Mouse (Mus musculus): ENCODE results near the gene Il24. TPM values are rescaled to one million over a fixed set of nuclear protein-coding genes. Genes with fewer than 3 reads are reported as not detected.

Gene Il24
- polyA plus RNA-seq (2012; rRNA removed) = not detected in 2 replicates

GRCm38 (mm10) chr1:130887354-130887753 lies at the start of gene Il24:
Il24 (minus strand) TSS chr1:130887454.

GRCm38 (mm10) chr1:130911401-130912010 lies 24.3 kb upstream of the Il24 start, which contains the start of gene Il20:
Il20 (minus strand) TSS chr1:130911451.

GRCm38 (mm10) chr1:130865541-130866221 lies 21.6 kb downstream of the Il24 start, which contains the start of gene Fcmr:
Fcmr (plus strand) TSS chr1:130865669.

Other genes with a start within 250 kb of the Il24 start
- gene C4bp, start 225.8 kb downstream of the Il24 start, polyA plus RNA-seq (2012; rRNA removed) = 0.02 and 0.04 TPM in 2 replicates
- 0.10 TPM in 1 of 2 replicates, not detected in the other for gene Gm29427, start 171.7 kb downstream of the Il24 start, polyA plus RNA-seq (2012; rRNA removed)
- 2.9 and 5.2 TPM in 2 replicates for gene Yod1, start 170.1 kb downstream of the Il24 start, polyA plus RNA-seq (2012; rRNA removed)
- gene Pfkfb2, start 158.2 kb downstream of the Il24 start, polyA plus RNA-seq (2012; rRNA removed) = 19.9 and 20.8 TPM in 2 replicates
- 0.67 and 0.72 TPM in 2 replicates for gene AA986860, start 155.5 kb downstream of the Il24 start, polyA plus RNA-seq (2012; rRNA removed)
- 0.06 and 0.07 TPM in 2 replicates for gene Fcamr, start 86.6 kb downstream of the Il24 start, polyA plus RNA-seq (2012; rRNA removed)
- 0.02 and 0.06 TPM in 2 replicates for gene Pigr, start 60.8 kb downstream of the Il24 start, polyA plus RNA-seq (2012; rRNA removed)
- gene Fcmr, start 21.8 kb downstream of the Il24 start, polyA plus RNA-seq (2012; rRNA removed) = not detected in 2 replicates
- gene Il20, start 24.0 kb upstream of the Il24 start, polyA plus RNA-seq (2012; rRNA removed) = not detected in 2 replicates
- gene Il19, start 52.7 kb upstream of the Il24 start, polyA plus RNA-seq (2012; rRNA removed) = 0.07 and 0.10 TPM in 2 replicates
- gene Il10, start 132.4 kb upstream of the Il24 start, polyA plus RNA-seq (2012; rRNA removed) = not detected in 2 replicates
- 67.9 and 70.7 TPM in 2 replicates for gene Mapkapk2, start 210.4 kb upstream of the Il24 start, polyA plus RNA-seq (2012; rRNA removed)